Mouse (Mus musculus) v-Abl transformed pro-B cells (cell line): ENCODE results near the gene Tns4.

Source experiments
- in situ Hi-C, 2 experiments: fragments of 400-800 bp; cut with MboI; formaldehyde crosslinking; loops; one replicate each; pipeline ENCODE4 v1.15.1; 2025; ENCODE audit not compliant: unreplicated experiment in 2 of 2

Tns4 gene

GRCm38 (mm10) chr11:99095759-99096158 is 6.7 kb upstream of the Tns4 start:
- in situ Hi-C loops, result no loop called here

- in situ Hi-C loops, result no loop called here
Measured at GRCm38 (mm10) chr11:99094911-99095676, 6.0 kb upstream of the Tns4 start.

GRCm38 (mm10) chr11:99093740-99094139 is 4.6 kb upstream of the Tns4 start:
- in situ Hi-C loops, result no loop called here

GRCm38 (mm10) chr11:99091666-99092065 is 2.6 kb upstream of the Tns4 start:
- in situ Hi-C loops, result no loop called here

GRCm38 (mm10) chr11:99090391-99090790 is 1.3 kb upstream of the Tns4 start:
- in situ Hi-C loops, result no loop called here

- in situ Hi-C loops, result no loop called here
Measured at GRCm38 (mm10) chr11:99088486-99088885, 620 bp downstream of the Tns4 start.

GRCm38 (mm10) chr11:99084366-99084765 is 4.7 kb downstream of the Tns4 start:
- in situ Hi-C loops, result no loop called here

GRCm38 (mm10) chr11:99083516-99083915 is 5.6 kb downstream of the Tns4 start:
- in situ Hi-C loops, result no loop called here

- in situ Hi-C loops, result no loop called here
Measured at GRCm38 (mm10) chr11:99082098-99082497, 7.0 kb downstream of the Tns4 start.

- in situ Hi-C loops, result no loop called here
Measured at GRCm38 (mm10) chr11:99081566-99081965, 7.5 kb downstream of the Tns4 start.

GRCm38 (mm10) chr11:99080902-99081543 is 8.1 kb downstream of the Tns4 start:
- in situ Hi-C loops, result no loop called here

- in situ Hi-C loops, result no loop called here
Measured at GRCm38 (mm10) chr11:99077869-99078268, 11.2 kb downstream of the Tns4 start.

GRCm38 (mm10) chr11:99076744-99077319 is 12.3 kb downstream of the Tns4 start:
- in situ Hi-C loops, result no loop called here

- in situ Hi-C loops, result no loop called here
Measured at GRCm38 (mm10) chr11:99073781-99074180, 15.3 kb downstream of the Tns4 start.

- in situ Hi-C loops, result no loop called here
Measured at GRCm38 (mm10) chr11:99071866-99072265, 17.2 kb downstream of the Tns4 start.

GRCm38 (mm10) chr11:99068455-99068854 is 20.7 kb downstream of the Tns4 start:
- in situ Hi-C loops, result no loop called here

- in situ Hi-C loops, result no loop called here
Measured at GRCm38 (mm10) chr11:99067591-99067990, 21.5 kb downstream of the Tns4 start.

- in situ Hi-C loops, result no loop called here
Measured at GRCm38 (mm10) chr11:99065979-99066378, 23.1 kb downstream of the Tns4 start.

- in situ Hi-C loops, result no loop called here
Measured at GRCm38 (mm10) chr11:99065353-99065752, 23.8 kb downstream of the Tns4 start.

GRCm38 (mm10) chr11:99063406-99064131 is 25.5 kb downstream of the Tns4 start:
- in situ Hi-C loops, result no loop called here

GRCm38 (mm10) chr11:99062661-99063060 is 26.4 kb downstream of the Tns4 start:
- in situ Hi-C loops, result no loop called here
